Mouse (Mus musculus) neural tube, embryonic 15.5 days (tissue): Measurements from ENCODE around the gene Cbx1. TPM values are rescaled to one million over a fixed set of nuclear protein-coding genes. Genes with fewer than 3 reads are reported as not detected.
"Not testable (repeated sequence)": the region's sequence is repeated elsewhere in the genome, so short reads cannot be mapped to it uniquely, and the experiment has no call there.

Source experiments
- ATAC-seq: fragments of 200-750 bp; cut with Nextera tagmentation; 2 replicates; pipeline ENCODE4 v1.8.0; 2017; ENCODE audit warnings: mild to moderate bottlenecking, moderate TSS enrichment, moderate library complexity; ENCODE audit not compliant: low FRiP score
- H3K27ac ChIP-seq: fragments of 300-500 bp; sonication (generic); replicated peaks from 2 replicates; pipeline ENCODE4 v1.5.1; 2015; ENCODE audit warnings: mild to moderate bottlenecking, inconsistent platforms
- H3K27me3 ChIP-seq: fragments of 300-500 bp; sonication (generic); replicated peaks from 2 replicates; pipeline ENCODE4 v1.6.1; 2015; ENCODE audit warnings: inconsistent platforms
- H3K36me3 ChIP-seq: fragments of 300-500 bp; sonication (generic); 2 replicates; pipeline ENCODE4 v1.6.1; 2015; ENCODE audit warnings: inconsistent platforms
- H3K4me1 ChIP-seq: fragments of 300-500 bp; sonication (generic); 2 replicates; pipeline ENCODE4 v1.6.1; 2015; ENCODE audit warnings: inconsistent platforms
- H3K4me2 ChIP-seq: fragments of 300-500 bp; sonication (generic); 2 replicates; pipeline ENCODE4 v1.6.1; 2015; ENCODE audit warnings: inconsistent platforms, mild to moderate bottlenecking, moderate library complexity
- H3K4me3 ChIP-seq: fragments of 300-500 bp; sonication (generic); replicated peaks from 2 replicates; pipeline ENCODE4 v1.5.1; 2015; ENCODE audit warnings: mild to moderate bottlenecking, inconsistent platforms
- H3K9ac ChIP-seq: fragments of 300-500 bp; sonication (generic); replicated peaks from 2 replicates; pipeline ENCODE4 v1.6.1; 2015; ENCODE audit warnings: mild to moderate bottlenecking, inconsistent platforms
- H3K9me3 ChIP-seq: fragments of 300-500 bp; sonication (generic); replicated peaks from 2 replicates; pipeline ENCODE4 v1.6.1; 2016; ENCODE audit warnings: inconsistent platforms
- WGBS: fragments of 180-500 bp; shearing (Covaris S2); methylation state at CpG from one replicate; pipeline ENCODE4 v1.1.7; 2015; ENCODE audit warnings: mixed read lengths; 5-methylcytosine and 5-hydroxymethylcytosine counted together
- polyA plus RNA-seq: library from polyadenylated mRNA; unstranded; fragments of >200 nt; fragmentation: Nextera tagmentation; extraction: Ambion mirVana; gene quantifications from 2 replicates; pipeline ENCODE4 v1.2.1, GENCODE M21; 2015

Cbx1 gene
- polyA plus RNA-seq, 1 experiment from 2014 or later: 60.9 TPM

DNA sequence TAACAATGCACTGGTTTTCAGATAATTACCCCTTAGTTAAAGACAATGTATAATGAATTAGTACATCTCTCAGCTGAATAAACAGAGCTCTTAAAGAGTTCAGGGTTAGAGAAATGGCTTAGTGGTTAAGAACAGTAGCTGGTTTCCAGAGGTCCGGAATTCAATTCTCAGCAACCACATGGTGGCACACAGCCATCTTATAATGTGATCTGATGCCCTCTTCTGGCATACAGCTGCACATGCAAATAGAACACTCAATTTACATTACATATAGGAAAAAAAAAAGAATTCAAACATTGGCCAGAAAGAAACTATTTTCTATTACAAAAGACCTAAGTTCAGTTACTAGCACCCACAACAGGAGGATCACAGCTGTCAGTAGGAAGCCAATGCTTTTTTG is 7.7 kb downstream of the Cbx1 start:
- H3K9ac ChIP-seq: no peak overlapping the region
- H3K27ac ChIP-seq: no peak overlapping the region
- no peaks in the 10 kb centered on the region for H3K9me3 ChIP-seq
- peaks cover 26% of the 10 kb centered on the region for H3K4me1 ChIP-seq
- 51% methylated on average over 1 of the region's 1 CpGs for WGBS
- H3K4me3 ChIP-seq: no peak overlapping the region
- H3K4me2 ChIP-seq: no peak overlapping the region
- peaks cover 19% of the 10 kb centered on the region for H3K36me3 ChIP-seq
- no peaks in the 10 kb centered on the region for H3K27me3 ChIP-seq
- ATAC-seq: no peak

DNA sequence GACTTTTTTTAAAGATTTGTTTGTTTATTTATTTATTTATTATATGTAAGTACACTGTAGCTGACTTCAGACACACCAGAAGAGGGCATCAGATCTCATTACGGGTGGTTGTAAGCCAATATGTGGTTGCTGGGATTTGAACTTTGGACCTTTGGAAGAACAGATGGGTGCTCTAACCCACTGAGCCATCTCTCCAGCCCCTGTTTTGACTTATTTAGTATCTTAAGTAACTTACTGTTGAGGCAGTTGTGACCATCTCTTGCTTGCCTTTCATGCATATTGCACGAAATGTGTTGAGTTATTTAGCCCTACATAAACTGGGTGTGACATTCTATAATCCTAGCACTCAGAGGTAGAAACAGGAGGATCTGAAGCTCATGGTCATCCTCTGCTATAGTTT is 10.6 kb downstream of the Cbx1 start:
- H3K9me3 ChIP-seq: no peaks in the 10 kb centered on the region
- no peak overlapping the region for H3K4me3 ChIP-seq
- no peak overlapping the region for H3K27ac ChIP-seq
- 94% methylated on average over 2 of the region's 2 CpGs for WGBS
- H3K27me3 ChIP-seq: no peaks in the 10 kb centered on the region
- no peak for ATAC-seq
- H3K4me2 ChIP-seq: no peak overlapping the region
- no peak overlapping the region for H3K9ac ChIP-seq
- 0 out of 2 replicates have a peak, but pooled peaks cover 4% of the 10 kb centered on the region for H3K4me1 ChIP-seq
- H3K36me3 ChIP-seq: peaks cover 40% of the 10 kb centered on the region

DNA sequence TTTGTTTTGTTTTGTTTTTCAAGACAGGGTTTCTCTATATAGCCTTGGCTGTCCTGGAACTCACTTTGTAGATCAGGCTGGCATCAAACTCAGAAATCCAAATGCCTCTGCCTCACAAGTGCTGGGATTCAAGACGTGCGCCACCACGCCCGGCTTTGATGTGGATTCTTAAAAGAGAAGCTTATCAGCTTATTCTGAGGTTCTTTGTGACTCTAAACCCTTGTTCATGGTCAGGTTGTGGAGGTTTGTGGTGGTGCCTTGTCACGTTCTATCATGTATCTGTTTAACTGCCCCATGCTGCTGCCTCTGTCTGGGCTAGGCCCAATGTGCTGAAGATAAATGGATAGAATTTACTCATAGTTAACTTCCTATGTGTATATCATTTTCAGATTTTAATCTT is 16.7 kb downstream of the Cbx1 start:
- Histone ChIP-seq H3K4me1 (0 out of 2 replicates have a peak, but pooled peaks cover 3% of the 10 kb centered on the region), H3K4me3 (no peak overlapping the region), H3K27ac (no peak overlapping the region), H3K27me3 (no peaks in the 10 kb centered on the region), H3K9ac (no peak overlapping the region), H3K36me3 (peaks cover 78% of the 10 kb centered on the region), H3K9me3 (no peaks in the 10 kb centered on the region), H3K4me2 (no peak overlapping the region)
- no peak for ATAC-seq
- 96% methylated on average over 5 of the region's 5 CpGs for WGBS

DNA sequence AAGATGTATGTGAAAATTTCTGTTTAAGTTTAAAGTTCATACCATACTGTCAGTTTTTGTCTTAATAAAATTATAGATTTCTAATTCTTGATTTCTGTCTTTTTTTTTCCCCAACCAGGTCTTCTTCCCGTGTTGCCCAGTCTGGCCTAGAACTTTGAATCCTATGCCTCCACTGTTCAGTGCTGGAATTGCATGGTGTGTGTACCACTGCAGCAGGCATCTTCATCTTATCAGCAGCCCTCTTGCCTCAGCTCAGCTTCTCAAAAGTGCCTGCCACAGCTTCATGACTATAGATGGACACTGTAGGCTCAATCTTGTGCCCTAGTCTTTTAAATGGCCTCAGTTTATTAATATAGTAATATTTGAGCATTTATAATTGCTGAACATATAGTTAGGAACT is 19.1 kb downstream of the Cbx1 start:
- H3K9ac ChIP-seq: no peak overlapping the region
- H3K27ac ChIP-seq: no peak overlapping the region
- WGBS: 61% methylated on average over 1 of the region's 1 CpGs
- no peak; the same call in 1 of the 2 replicates for ATAC-seq
- peaks cover 84% of the 10 kb centered on the region for H3K36me3 ChIP-seq
- H3K9me3 ChIP-seq: no peaks in the 10 kb centered on the region
- H3K27me3 ChIP-seq: no peaks in the 10 kb centered on the region
- H3K4me2 ChIP-seq: no peak overlapping the region
- H3K4me1 ChIP-seq: no peaks in the 10 kb centered on the region
- H3K4me3 ChIP-seq: no peak overlapping the region

DNA sequence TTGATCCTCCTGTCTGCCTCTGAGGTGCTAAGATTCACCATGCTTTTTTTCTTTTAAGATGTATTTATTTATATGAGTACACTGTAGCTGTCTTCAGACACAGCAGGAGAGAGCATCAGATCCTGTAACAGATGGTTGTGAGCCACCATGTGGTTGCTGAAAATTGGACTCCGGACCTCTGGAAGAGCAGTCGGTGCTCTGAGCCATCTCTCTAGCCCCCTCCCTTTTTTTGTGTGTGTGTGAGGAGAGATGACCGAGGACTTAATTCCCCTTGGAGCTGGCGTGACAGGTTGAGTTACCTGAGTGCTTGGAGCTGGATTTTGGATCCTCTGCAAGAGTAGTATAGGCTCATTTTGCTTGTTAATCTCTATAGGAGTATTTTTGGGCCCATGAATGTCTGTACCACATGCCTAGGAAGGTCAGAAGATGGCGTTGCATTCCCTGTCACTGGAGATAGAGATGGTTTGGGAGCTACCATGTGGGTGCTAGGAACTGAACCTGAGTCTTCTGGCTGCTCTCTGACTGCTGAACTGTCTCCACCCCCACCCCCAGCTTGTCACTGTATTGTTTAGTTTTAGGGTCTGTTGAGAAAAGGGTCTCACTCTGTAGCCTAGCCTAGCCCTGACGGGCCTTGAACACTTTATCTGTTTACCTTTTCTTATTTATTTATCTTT is 20.8 kb downstream of the Cbx1 start:
- H3K36me3 ChIP-seq: peaks cover 69% of the 10 kb centered on the region
- no peaks in the 10 kb centered on the region for H3K4me1 ChIP-seq
- 90% methylated on average over 6 of the region's 6 CpGs for WGBS
- H3K27ac ChIP-seq: no peak overlapping the region
- H3K4me3 ChIP-seq: no peak overlapping the region
- no peak overlapping the region for H3K4me2 ChIP-seq
- no peak overlapping the region for H3K9ac ChIP-seq
- H3K27me3 ChIP-seq: no peaks in the 10 kb centered on the region
- no peak for ATAC-seq
- H3K9me3 ChIP-seq: no peaks in the 10 kb centered on the region

DNA sequence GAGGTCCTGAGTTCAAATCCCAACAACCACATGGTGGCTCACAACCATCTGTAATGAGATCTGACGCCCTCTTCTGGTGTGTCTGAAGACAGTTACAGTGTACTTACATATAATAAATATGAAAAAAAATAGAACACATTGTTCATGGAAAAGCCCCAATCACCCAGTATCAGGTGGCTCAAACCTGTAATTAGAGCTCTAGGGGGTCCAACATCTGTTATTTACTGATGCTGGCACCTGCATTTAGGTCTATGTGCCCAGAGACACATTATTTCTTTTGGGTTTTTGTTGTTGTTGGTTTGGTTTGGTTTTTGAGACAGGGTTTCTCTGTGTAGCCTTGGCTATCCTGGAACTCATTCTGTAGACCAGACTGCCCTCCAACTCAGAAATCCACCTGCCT is 22.3 kb downstream of the Cbx1 start:
- H3K4me2 ChIP-seq, H3K9ac ChIP-seq, H3K9me3 ChIP-seq, H3K27ac ChIP-seq, H3K4me1 ChIP-seq, H3K4me3 ChIP-seq, ATAC-seq, H3K27me3 ChIP-seq: not testable (repeated sequence)
- H3K36me3 ChIP-seq: peaks cover 61% of the 10 kb centered on the region
- whole genome bisulfite sequencing: 97% methylated on average over 1 of the region's 1 CpGs

DNA sequence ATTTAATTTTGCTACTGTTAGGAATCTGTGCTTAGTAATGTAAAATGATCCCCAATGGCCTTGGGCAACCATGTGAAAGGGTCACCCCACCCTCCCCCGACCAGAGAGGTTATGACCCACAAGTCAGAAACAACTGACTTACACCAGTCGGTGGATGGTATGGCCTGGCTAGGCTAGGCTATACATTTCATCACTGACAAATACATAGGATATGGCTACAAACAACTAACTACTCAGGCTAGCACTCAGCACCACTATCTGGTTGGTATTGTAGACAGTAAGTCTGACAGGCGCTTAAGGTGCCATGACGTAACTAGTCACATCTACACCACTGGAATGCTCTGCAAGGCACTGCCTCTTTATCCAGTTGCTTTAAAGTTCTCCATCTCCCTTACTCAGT is 24.5 kb downstream of the Cbx1 start:
- H3K27me3 ChIP-seq: no peaks in the 10 kb centered on the region
- H3K9ac ChIP-seq: no peak overlapping the region
- no peak overlapping the region for H3K27ac ChIP-seq
- H3K4me2 ChIP-seq: no peak overlapping the region
- 89% methylated on average over 4 of the region's 4 CpGs for WGBS
- no peaks in the 10 kb centered on the region for H3K4me1 ChIP-seq
- no peak for ATAC-seq
- H3K36me3 ChIP-seq: peaks cover 70% of the 10 kb centered on the region
- no peaks in the 10 kb centered on the region for H3K9me3 ChIP-seq
- H3K4me3 ChIP-seq: no peak overlapping the region

DNA sequence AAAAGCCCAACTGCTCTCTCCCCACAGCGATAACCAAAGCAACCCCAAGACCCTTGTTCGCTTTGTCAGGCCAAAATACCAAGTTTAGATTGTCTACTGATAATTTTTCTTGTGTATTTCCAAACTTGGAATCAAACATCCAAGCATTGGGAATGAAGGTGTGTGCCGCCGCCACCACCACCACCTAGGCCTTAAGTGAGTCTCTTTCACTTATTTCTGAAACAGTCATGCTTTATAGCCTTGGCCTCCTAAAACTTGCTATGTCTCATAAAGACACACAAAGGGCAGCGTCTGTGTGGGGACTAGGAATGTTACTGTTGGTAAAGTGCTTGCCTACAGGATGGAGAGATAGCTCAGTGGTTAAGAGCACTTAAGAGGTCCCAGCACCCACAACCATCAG is 25.0 kb downstream of the Cbx1 start:
- H3K9me3 ChIP-seq: no peaks in the 10 kb centered on the region
- H3K4me2 ChIP-seq: no peak overlapping the region
- no peaks in the 10 kb centered on the region for H3K27me3 ChIP-seq
- WGBS: 89% methylated on average over 5 of the region's 5 CpGs
- ATAC-seq: no peak
- no peak overlapping the region for H3K4me3 ChIP-seq
- no peaks in the 10 kb centered on the region for H3K4me1 ChIP-seq
- H3K36me3 ChIP-seq: peaks cover 70% of the 10 kb centered on the region
- no peak overlapping the region for H3K9ac ChIP-seq
- no peak overlapping the region for H3K27ac ChIP-seq

DNA sequence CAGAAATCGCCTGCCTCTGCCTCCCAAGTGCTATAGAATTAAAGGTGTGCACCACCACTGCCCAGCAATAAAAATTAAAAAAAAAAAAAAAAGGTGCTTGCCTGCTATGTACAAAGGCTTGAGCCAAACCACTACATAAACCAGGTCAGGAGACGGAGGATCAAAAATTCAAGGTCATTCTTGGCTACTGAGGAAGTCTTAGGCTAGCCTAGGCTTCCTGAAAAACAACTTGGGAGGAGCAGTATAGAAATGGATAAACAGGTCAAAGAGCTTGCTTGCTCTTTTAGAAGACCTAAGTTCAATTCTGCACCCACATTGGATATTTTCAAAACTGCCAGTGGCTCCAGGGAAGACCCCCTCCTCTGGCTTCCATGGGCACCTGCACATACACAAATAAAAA is 25.5 kb downstream of the Cbx1 start:
- Histone ChIP-seq H3K27ac (no peak overlapping the region), H3K9ac (no peak overlapping the region), H3K27me3 (no peaks in the 10 kb centered on the region), H3K4me3 (no peak overlapping the region), H3K4me1 (no peaks in the 10 kb centered on the region), H3K4me2 (no peak overlapping the region), H3K9me3 (no peaks in the 10 kb centered on the region), H3K36me3 (peaks cover 70% of the 10 kb centered on the region)
- WGBS: 94% methylated on average over 2 of the region's 2 CpGs
- no peak for ATAC-seq

DNA sequence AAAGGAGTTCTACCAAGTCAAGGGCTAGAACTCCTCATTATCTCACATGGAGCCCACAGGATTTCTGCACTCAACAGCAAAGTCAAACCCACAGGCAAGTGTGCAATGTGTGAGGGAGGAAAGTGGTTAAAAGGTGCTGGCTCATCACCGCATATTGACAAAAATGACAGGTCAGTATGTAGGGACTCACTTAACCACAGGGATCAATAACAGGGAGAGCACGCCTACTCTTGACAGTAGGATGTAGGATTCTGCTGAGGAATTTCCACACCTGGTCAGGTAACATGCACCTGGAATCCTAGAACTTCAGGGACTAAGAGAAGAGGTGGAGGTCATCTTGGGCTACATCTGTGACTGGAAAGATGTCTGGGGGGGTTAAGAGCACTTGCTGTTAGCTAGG is 27.0 kb downstream of the Cbx1 start:
- ATAC-seq: no peak
- H3K4me1 ChIP-seq: no peaks in the 10 kb centered on the region
- H3K4me2 ChIP-seq: no peak overlapping the region
- H3K9ac ChIP-seq: no peak overlapping the region
- H3K36me3 ChIP-seq: peaks cover 71% of the 10 kb centered on the region
- H3K9me3 ChIP-seq: no peaks in the 10 kb centered on the region
- WGBS: 99% methylated on average over 2 of the region's 2 CpGs
- no peaks in the 10 kb centered on the region for H3K27me3 ChIP-seq
- no peak overlapping the region for H3K27ac ChIP-seq
- H3K4me3 ChIP-seq: no peak overlapping the region

DNA sequence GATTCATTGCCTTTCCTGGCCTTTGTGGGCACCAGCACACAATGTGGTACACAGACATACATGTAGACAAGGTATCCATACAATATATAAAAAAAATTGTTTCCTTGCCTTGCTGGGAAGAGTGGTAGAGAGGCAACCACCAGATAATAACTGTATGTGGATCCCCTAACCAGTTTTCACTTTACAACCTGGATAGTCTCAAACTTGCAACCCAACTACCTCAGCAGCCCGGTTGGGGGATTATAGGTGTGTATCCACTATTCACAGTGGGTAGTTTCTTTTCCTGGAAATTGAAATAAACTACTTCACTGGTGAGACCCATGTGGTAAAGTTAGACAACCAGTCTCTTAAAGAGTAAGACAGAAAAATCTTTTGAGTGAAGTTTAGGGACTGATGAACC is 27.6 kb downstream of the Cbx1 start:
- no peak overlapping the region for H3K9ac ChIP-seq
- no peaks in the 10 kb centered on the region for H3K4me1 ChIP-seq
- no peaks in the 10 kb centered on the region for H3K9me3 ChIP-seq
- H3K36me3 ChIP-seq: peaks cover 73% of the 10 kb centered on the region
- H3K27me3 ChIP-seq: no peaks in the 10 kb centered on the region
- no peak overlapping the region for H3K27ac ChIP-seq
- no peak for ATAC-seq
- H3K4me2 ChIP-seq: no peak overlapping the region
- WGBS: 97% methylated on average over 1 of the region's 1 CpGs
- no peak overlapping the region for H3K4me3 ChIP-seq

DNA sequence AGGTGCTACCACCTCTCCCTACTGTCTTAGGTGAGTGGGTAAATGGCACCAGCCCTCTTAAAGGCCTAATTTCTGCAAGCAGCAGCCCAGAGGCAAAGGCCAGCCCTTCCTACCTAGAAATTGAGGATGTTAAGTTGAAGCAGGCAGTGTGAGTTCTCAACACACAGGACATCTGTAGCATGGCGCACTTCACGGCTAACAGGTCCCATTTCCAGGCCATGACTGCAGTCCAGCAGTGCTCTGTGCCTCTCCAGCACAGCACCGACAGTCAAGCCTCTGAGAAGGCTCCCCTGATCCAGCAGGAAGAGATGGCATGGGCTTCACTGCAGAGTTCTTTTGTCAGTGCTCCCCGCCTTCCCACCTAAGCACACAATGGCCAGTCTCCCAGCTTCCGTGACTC is 28.1 kb downstream of the Cbx1 start:
- H3K4me3 ChIP-seq: no peak overlapping the region
- no peaks in the 10 kb centered on the region for H3K27me3 ChIP-seq
- no peak for ATAC-seq
- H3K9ac ChIP-seq: no peak overlapping the region
- 0 out of 2 replicates have a peak, but pooled peaks cover under 1% of the 10 kb centered on the region for H3K4me1 ChIP-seq
- peaks cover 73% of the 10 kb centered on the region for H3K36me3 ChIP-seq
- no peak overlapping the region for H3K4me2 ChIP-seq
- H3K27ac ChIP-seq: no peak overlapping the region
- H3K9me3 ChIP-seq: no peaks in the 10 kb centered on the region
- WGBS: 64% methylated on average over 5 of the region's 5 CpGs
